Mouse (Mus musculus) CD4-positive, CD25-positive, alpha-beta regulatory T cell, adult 4 months (primary cell): ENCODE measurements around the gene Pcdh15. TPM values are rescaled to one million over a fixed set of nuclear protein-coding genes. Genes with fewer than 3 reads are reported as not detected.

Source experiments
- ATAC-seq: one replicate; pipeline ENCODE4 v1.8.0; 2017
- polyA plus RNA-seq, 2 experiments: library from polyadenylated mRNA; unstranded; fragments of 100-300 nt; shearing (Covaris generic); gene quantifications; one replicate each; pipeline ENCODE4 v1.2.1; 2017

Gene Pcdh15
- polyA plus RNA-seq: under 1 TPM in 1 of 2 experiments, not detected in 1; 0.46 TPM

GRCm38 (mm10) chr10:73098966-73099845, at the start of gene Pcdh15:
Pcdh15 (plus strand) TSS chr10:73099342.
- ATAC-seq: no peak

- ATAC-seq: no peak
Observed at GRCm38 (mm10) chr10:73052074-73052473, 47.1 kb upstream of the Pcdh15 start.

GRCm38 (mm10) chr10:73059726-73060230, 39.4 kb upstream of the Pcdh15 start:
- no peak for ATAC-seq

- no peak for ATAC-seq
Observed at GRCm38 (mm10) chr10:73086703-73087102, 12.4 kb upstream of the Pcdh15 start.

- no peak for ATAC-seq
Observed at GRCm38 (mm10) chr10:73096531-73097135, 2.5 kb upstream of the Pcdh15 start.

GRCm38 (mm10) chr10:73097176-73097575, 2.0 kb upstream of the Pcdh15 start:
- no peak for ATAC-seq

- no peak for ATAC-seq
Observed at GRCm38 (mm10) chr10:73097979-73098378, 1.2 kb upstream of the Pcdh15 start.

- ATAC-seq: no peak
Observed at GRCm38 (mm10) chr10:73099846-73100241, 702 bp downstream of the Pcdh15 start.

- ATAC-seq: no peak
Observed at GRCm38 (mm10) chr10:73103383-73103994, 4.3 kb downstream of the Pcdh15 start.

GRCm38 (mm10) chr10:73105893-73106292, 6.8 kb downstream of the Pcdh15 start:
- no peak for ATAC-seq

- no peak for ATAC-seq
Observed at GRCm38 (mm10) chr10:73137985-73138384, 38.8 kb downstream of the Pcdh15 start.

GRCm38 (mm10) chr10:73147543-73147942, 48.4 kb downstream of the Pcdh15 start:
- ATAC-seq: no peak

- no peak for ATAC-seq
Observed at GRCm38 (mm10) chr10:73147978-73148377, 48.8 kb downstream of the Pcdh15 start.

GRCm38 (mm10) chr10:73154544-73154943, 55.4 kb downstream of the Pcdh15 start:
- ATAC-seq: no peak

GRCm38 (mm10) chr10:73161757-73162156, 62.6 kb downstream of the Pcdh15 start:
- no peak for ATAC-seq

GRCm38 (mm10) chr10:73216001-73216400, 116.9 kb downstream of the Pcdh15 start:
- no peak for ATAC-seq

- ATAC-seq: no peak
Observed at GRCm38 (mm10) chr10:73242294-73242693, 143.2 kb downstream of the Pcdh15 start.

- ATAC-seq: no peak
Observed at GRCm38 (mm10) chr10:73280438-73280837, 181.3 kb downstream of the Pcdh15 start.

GRCm38 (mm10) chr10:73296456-73296855, 197.3 kb downstream of the Pcdh15 start:
- no peak for ATAC-seq

- ATAC-seq: no peak
Observed at GRCm38 (mm10) chr10:73301951-73302350, 202.8 kb downstream of the Pcdh15 start.

- ATAC-seq: no peak
Observed at GRCm38 (mm10) chr10:73306677-73307076, 207.5 kb downstream of the Pcdh15 start.

GRCm38 (mm10) chr10:73326861-73327260, 227.7 kb downstream of the Pcdh15 start:
- ATAC-seq: no peak

GRCm38 (mm10) chr10:73333426-73333825, 234.3 kb downstream of the Pcdh15 start:
- ATAC-seq: no peak
